Mouse (Mus musculus): ENCODE results near the gene Nlrp14. TPM values are rescaled to one million over a fixed set of nuclear protein-coding genes. Genes with fewer than 3 reads are reported as not detected.

Nlrp14 gene
- not detected for polyA plus RNA-seq (2014; fragmentation: Illumina TruSeq; extraction: RNeasy Lipid Tissue Mini Kit (QIAGEN cat#74804); ENCODE audit: insufficient read depth, low read depth, low replicate concordance)

GRCm38 (mm10) chr7:107166690-107167089, at the start of gene Nlrp14:
Nlrp14 (plus strand) TSS chr7:107166990.

GRCm38 (mm10) chr7:107130983-107131382, 35.8 kb upstream of the Nlrp14 start, which contains the start of gene Olfr715:
Olfr715 (minus strand) TSS chr7:107131083.

GRCm38 (mm10) chr7:107138027-107138426, 28.8 kb upstream of the Nlrp14 start, which contains the start of gene Olfr716:
Olfr716 (plus strand) TSS chr7:107138327.

GRCm38 (mm10) chr7:107209204-107209860, 42.5 kb downstream of the Nlrp14 start, which contains the start of gene Rbmxl2:
Rbmxl2 (plus strand) TSS chr7:107209445.

Other genes starting within 250 kb of the Nlrp14 start
- gene Olfr709-ps1, start 234.8 kb upstream of the Nlrp14 start, polyA plus RNA-seq (2014; fragmentation: Illumina TruSeq; extraction: RNeasy Lipid Tissue Mini Kit (QIAGEN cat#74804); ENCODE audit: insufficient read depth, low read depth, low replicate concordance), result not detected
- not detected for gene Olfr710, start 218.7 kb upstream of the Nlrp14 start, polyA plus RNA-seq (2014; fragmentation: Illumina TruSeq; extraction: RNeasy Lipid Tissue Mini Kit (QIAGEN cat#74804); ENCODE audit: insufficient read depth, low read depth, low replicate concordance)
- not detected for gene Olfr6, start 203.1 kb upstream of the Nlrp14 start, polyA plus RNA-seq (2014; fragmentation: Illumina TruSeq; extraction: RNeasy Lipid Tissue Mini Kit (QIAGEN cat#74804); ENCODE audit: insufficient read depth, low read depth, low replicate concordance)
- gene Olfr711, start 191.5 kb upstream of the Nlrp14 start, polyA plus RNA-seq (2014; fragmentation: Illumina TruSeq; extraction: RNeasy Lipid Tissue Mini Kit (QIAGEN cat#74804); ENCODE audit: insufficient read depth, low read depth, low replicate concordance), result not detected
- not detected for gene Olfr2, start 160.9 kb upstream of the Nlrp14 start, polyA plus RNA-seq (2014; fragmentation: Illumina TruSeq; extraction: RNeasy Lipid Tissue Mini Kit (QIAGEN cat#74804); ENCODE audit: insufficient read depth, low read depth, low replicate concordance)
- not detected for gene Olfr713, start 135.8 kb upstream of the Nlrp14 start, polyA plus RNA-seq (2014; fragmentation: Illumina TruSeq; extraction: RNeasy Lipid Tissue Mini Kit (QIAGEN cat#74804); ENCODE audit: insufficient read depth, low read depth, low replicate concordance)
- gene Olfr714, start 96.0 kb upstream of the Nlrp14 start, polyA plus RNA-seq (2014; fragmentation: Illumina TruSeq; extraction: RNeasy Lipid Tissue Mini Kit (QIAGEN cat#74804); ENCODE audit: insufficient read depth, low read depth, low replicate concordance), result not detected
- not detected for gene Olfr17, start 73.8 kb upstream of the Nlrp14 start, polyA plus RNA-seq (2014; fragmentation: Illumina TruSeq; extraction: RNeasy Lipid Tissue Mini Kit (QIAGEN cat#74804); ENCODE audit: insufficient read depth, low read depth, low replicate concordance)
- gene Olfr715b, start 56.6 kb upstream of the Nlrp14 start, polyA plus RNA-seq (2014; fragmentation: Illumina TruSeq; extraction: RNeasy Lipid Tissue Mini Kit (QIAGEN cat#74804); ENCODE audit: insufficient read depth, low read depth, low replicate concordance), result not detected
- gene Olfr715, start 35.9 kb upstream of the Nlrp14 start, polyA plus RNA-seq (2014; fragmentation: Illumina TruSeq; extraction: RNeasy Lipid Tissue Mini Kit (QIAGEN cat#74804); ENCODE audit: insufficient read depth, low read depth, low replicate concordance), result not detected
- gene Olfr716, start 28.7 kb upstream of the Nlrp14 start, polyA plus RNA-seq (2014; fragmentation: Illumina TruSeq; extraction: RNeasy Lipid Tissue Mini Kit (QIAGEN cat#74804); ENCODE audit: insufficient read depth, low read depth, low replicate concordance), result not detected
- not detected for gene Rbmxl2, start 42.5 kb downstream of the Nlrp14 start, polyA plus RNA-seq (2014; fragmentation: Illumina TruSeq; extraction: RNeasy Lipid Tissue Mini Kit (QIAGEN cat#74804); ENCODE audit: insufficient read depth, low read depth, low replicate concordance)
- gene Syt9, start 203.7 kb downstream of the Nlrp14 start, polyA plus RNA-seq (2014; fragmentation: Illumina TruSeq; extraction: RNeasy Lipid Tissue Mini Kit (QIAGEN cat#74804); ENCODE audit: insufficient read depth, low read depth, low replicate concordance), result 0.33 TPM

Data from lung, adult 10 weeks (tissue).